Mouse (Mus musculus): ENCODE results near the gene AW011738. TPM values are rescaled to one million over a fixed set of nuclear protein-coding genes. Genes with fewer than 3 reads are reported as not detected.

Gene AW011738
- polyA plus RNA-seq, 1 experiment from 2014 or later: 4.0 TPM

GRCm38 (mm10) chr4:156183747-156184146 lies 19.4 kb upstream of the AW011738 start:
- Histone ChIP-seq H3K4me1 (ENCODE audit: insufficient read depth, low read depth, low read length) (peaks cover 5% of the 10 kb centered on the region; the same call in 1 of the 2 replicates), H3K36me3 (ENCODE audit: insufficient read depth, low read length) (no peaks in the 10 kb centered on the region), H3K4me3 (ENCODE audit: low read depth, low read length) (no peak overlapping the region), H3K27ac (ENCODE audit: low read length) (no peak overlapping the region), H3K4me2 (replicated peaks; ENCODE audit: low read depth, low read length) (no peak overlapping the region), H3K9me3 (ENCODE audit: low read length) (no peaks in the 10 kb centered on the region), H3K9ac (replicated peaks; ENCODE audit: low read depth) (no peak overlapping the region), H3K27me3 (replicated peaks; ENCODE audit: insufficient read depth, low read length) (no peaks in the 10 kb centered on the region)
- WGBS: 85% methylated on average over 5 of the region's 5 CpGs
- TF ChIP-seq CTCF (IDR thresholded peaks at IDR 0.05): no peak
- no peak for TF ChIP-seq EP300 (IDR thresholded peaks at IDR 0.05)
- DNase-seq (ENCODE audit: low spot score) (no peak), ATAC-seq (no peak)

GRCm38 (mm10) chr4:156184291-156184954 lies 18.7 kb upstream of the AW011738 start:
- peak; percentile 19 for ATAC-seq
- peak; percentile 39 for DNase-seq (ENCODE audit: low spot score)
- H3K4me2 ChIP-seq (replicated peaks; ENCODE audit: low read depth, low read length): no peak overlapping the region

GRCm38 (mm10) chr4:156185456-156185949 lies 17.6 kb upstream of the AW011738 start:
- 87% methylated on average over 13 of the region's 13 CpGs for WGBS
- no peak overlapping the region for H3K4me2 ChIP-seq (replicated peaks; ENCODE audit: low read depth, low read length)
- H3K9me3 ChIP-seq (ENCODE audit: low read length): no peaks in the 10 kb centered on the region
- H3K4me1 ChIP-seq (ENCODE audit: insufficient read depth, low read depth, low read length): peaks cover 13% of the 10 kb centered on the region
- TF ChIP-seq EP300 (IDR thresholded peaks at IDR 0.05) (no peak), CTCF (IDR thresholded peaks at IDR 0.05) (no peak)
- no peak for DNase-seq (ENCODE audit: low spot score)
- ATAC-seq: no peak
- no peaks in the 10 kb centered on the region for H3K27me3 ChIP-seq (replicated peaks; ENCODE audit: insufficient read depth, low read length)
- H3K27ac ChIP-seq (ENCODE audit: low read length): no peak overlapping the region
- H3K36me3 ChIP-seq (ENCODE audit: insufficient read depth, low read length): no peaks in the 10 kb centered on the region
- no peak overlapping the region for H3K9ac ChIP-seq (replicated peaks; ENCODE audit: low read depth)
- no peak overlapping the region for H3K4me3 ChIP-seq (ENCODE audit: low read depth, low read length)

More at GRCm38 (mm10) chr4:156184291-156184954, 18.7 kb upstream of the AW011738 start:
- Histone ChIP-seq H3K9me3 (ENCODE audit: low read length) (no peaks in the 10 kb centered on the region), H3K36me3 (ENCODE audit: insufficient read depth, low read length) (no peaks in the 10 kb centered on the region), H3K27me3 (replicated peaks; ENCODE audit: insufficient read depth, low read length) (no peaks in the 10 kb centered on the region), H3K27ac (ENCODE audit: low read length) (no peak overlapping the region), H3K4me3 (ENCODE audit: low read depth, low read length) (no peak overlapping the region), H3K4me1 (ENCODE audit: insufficient read depth, low read depth, low read length) (peaks cover 11% of the 10 kb centered on the region), H3K9ac (replicated peaks; ENCODE audit: low read depth) (no peak overlapping the region)
- no peak for TF ChIP-seq CTCF (IDR thresholded peaks at IDR 0.05)
- WGBS: 75% methylated on average over 7 of the region's 7 CpGs

GRCm38 (mm10) chr4:156185950-156186850 lies 16.9 kb upstream of the AW011738 start:
- Histone ChIP-seq H3K9me3 (ENCODE audit: low read length) (no peaks in the 10 kb centered on the region), H3K36me3 (ENCODE audit: insufficient read depth, low read length) (no peaks in the 10 kb centered on the region), H3K27me3 (replicated peaks; ENCODE audit: insufficient read depth, low read length) (no peaks in the 10 kb centered on the region), H3K4me1 (ENCODE audit: insufficient read depth, low read depth, low read length) (peaks cover 13% of the 10 kb centered on the region), H3K27ac (ENCODE audit: low read length) (no peak overlapping the region), H3K9ac (replicated peaks; ENCODE audit: low read depth) (no peak overlapping the region), H3K4me3 (ENCODE audit: low read depth, low read length) (no peak overlapping the region), H3K4me2 (replicated peaks; ENCODE audit: low read depth, low read length) (0 out of 2 replicates have a peak overlapping the region, but pooled peaks have one; percentile 14)
- DNase-seq (ENCODE audit: low spot score) (no peak), ATAC-seq (no peak)
- TF ChIP-seq CTCF (IDR thresholded peaks at IDR 0.05) (no peak; the same call in 1 of the 2 replicates), EP300 (IDR thresholded peaks at IDR 0.05) (no peak)
- WGBS: 30% methylated on average over 27 of the region's 31 CpGs

- ATAC-seq (no peak), DNase-seq (ENCODE audit: low spot score) (no peak)
- no peak for TF ChIP-seq CTCF (IDR thresholded peaks at IDR 0.05)
- no peak for TF ChIP-seq EP300 (IDR thresholded peaks at IDR 0.05)
- Histone ChIP-seq H3K27me3 (replicated peaks; ENCODE audit: insufficient read depth, low read length) (no peaks in the 10 kb centered on the region), H3K4me3 (ENCODE audit: low read depth, low read length) (no peak overlapping the region), H3K27ac (ENCODE audit: low read length) (peak overlapping the region; percentile 70; the same call in 1 of the 2 replicates), H3K4me1 (ENCODE audit: insufficient read depth, low read depth, low read length) (peaks cover 13% of the 10 kb centered on the region), H3K9ac (replicated peaks; ENCODE audit: low read depth) (no peak overlapping the region), H3K9me3 (ENCODE audit: low read length) (no peaks in the 10 kb centered on the region), H3K4me2 (replicated peaks; ENCODE audit: low read depth, low read length) (no peak overlapping the region), H3K36me3 (ENCODE audit: insufficient read depth, low read length) (no peaks in the 10 kb centered on the region)
- WGBS: 76% methylated on average over 5 of the region's 5 CpGs
Measured at GRCm38 (mm10) chr4:156188162-156188810, 14.8 kb upstream of the AW011738 start.

Data from lung, postnatal 0 days (tissue).